Mouse (Mus musculus) retina, postnatal 1 day (tissue): ENCODE measurements around the gene Gm20825.
"Not testable (repeated sequence)": the region's sequence is repeated elsewhere in the genome, so short reads cannot be mapped to it uniquely, and the experiment has no call there.

Source experiments
- DNase-seq: peaks from one replicate; pipeline ENCODE4 v3.0.0-alpha.2; 2012

Gene Gm20825

DNA sequence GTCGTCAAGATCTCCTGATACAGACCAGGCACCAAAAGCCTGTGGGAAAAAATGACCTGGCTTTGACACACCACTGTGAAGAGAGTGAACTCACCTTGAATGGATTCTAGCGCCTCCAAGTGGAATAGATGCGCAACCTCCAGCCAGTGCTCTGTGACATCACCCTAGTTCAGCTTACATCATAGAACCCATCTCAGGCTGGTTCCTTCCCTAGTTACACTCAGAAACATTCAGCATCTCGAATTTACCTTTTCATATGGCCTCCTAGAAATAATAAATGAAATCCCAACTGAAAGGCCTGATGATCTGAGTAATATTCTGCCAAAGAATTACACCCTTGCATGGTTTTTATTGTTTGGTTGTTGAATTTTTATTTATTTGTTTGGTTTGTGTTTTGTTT lies at the start of gene Gm20825:
Gm20825 (minus strand) TSS at position 101 of the 400 bp plus-strand sequence.
- not testable (repeated sequence) for DNase-seq
